ENCODE assay signal across 8 mouse cellular contexts in genomic region chr4:102588668-102589455, GRCm38 (mm10).
DNase-seq lines count a peak whose midpoint lies in the region; ATAC-seq lines count a peak whose summit lies in the region.

No protein-coding gene starts in this region.

- peaks cover 21% of the 10 kb centered on the region for H3K4me1 ChIP-seq in heart, embryonic 10.5 days
- peaks cover 3% of the 10 kb centered on the region; the same call in 1 of the 2 replicates for H3K4me1 ChIP-seq in limb, embryonic 11.5 days (ENCODE audit: control insufficient read depth, insufficient read depth, low read length)
- peaks cover 60% of the 10 kb centered on the region for H3K4me1 ChIP-seq in midbrain, embryonic 13.5 days (replicated peaks)

- 45% methylated on average over 12 of the region's 12 CpGs for WGBS in heart, embryonic 10.5 days
- WGBS in limb, embryonic 11.5 days: 50% methylated on average over 12 of the region's 12 CpGs
- 16% methylated on average over 12 of the region's 12 CpGs for WGBS in midbrain, embryonic 13.5 days

- DNase-seq in adipocyte (ENCODE audit: low spot score): peak; percentile 20
- DNase-seq in embryo, embryonic 10.5 days (ENCODE audit: low spot score): peak; percentile 65
- DNase-seq in heart, embryonic 10.5 days (ENCODE audit: low spot score): no peak
- DNase-seq in kidney, adult 18-20 months: peak; percentile 40
- DNase-seq in limb, embryonic 11.5 days (ENCODE audit: low spot score): peak; percentile 22
- DNase-seq in thymus, postnatal 0 days (ENCODE audit: low spot score): no peak
- no peak for DNase-seq in testis, postnatal 10 days (ENCODE audit: low spot score)

- no peak overlapping the region for H3K9ac ChIP-seq in limb, embryonic 11.5 days (ENCODE audit: low read length)
- H3K9ac ChIP-seq in midbrain, embryonic 13.5 days (replicated peaks): peak overlapping the region; percentile 57

- H3K9me3 ChIP-seq in heart, embryonic 10.5 days: no peaks in the 10 kb centered on the region
- H3K9me3 ChIP-seq in limb, embryonic 11.5 days (ENCODE audit: control insufficient read depth, low read length): no peaks in the 10 kb centered on the region
- H3K9me3 ChIP-seq in midbrain, embryonic 13.5 days: no peaks in the 10 kb centered on the region

- 0 out of 2 replicates have a peak overlapping the region, but pooled peaks have one; percentile 35 for H3K4me3 ChIP-seq in heart, embryonic 10.5 days
- H3K4me3 ChIP-seq in limb, embryonic 11.5 days (ENCODE audit: low read depth, low read length): no peak overlapping the region
- peak overlapping the region; percentile 40 for H3K4me3 ChIP-seq in midbrain, embryonic 13.5 days (replicated peaks)

- ATAC-seq in limb, embryonic 11.5 days (ENCODE audit: insufficient number of reproducible peaks, low FRiP score, low TSS enrichment, low read depth): no peak
- peak; percentile 84 for ATAC-seq in midbrain, embryonic 13.5 days

- H3K27ac ChIP-seq in heart, embryonic 10.5 days: no peak overlapping the region
- no peak overlapping the region for H3K27ac ChIP-seq in limb, embryonic 11.5 days (replicated peaks; ENCODE audit: low read depth, low read length)
- H3K27ac ChIP-seq in midbrain, embryonic 13.5 days: peak overlapping the region; percentile 89

- H3K36me3 ChIP-seq in heart, embryonic 10.5 days: no peaks in the 10 kb centered on the region
- H3K36me3 ChIP-seq in limb, embryonic 11.5 days (ENCODE audit: control insufficient read depth, insufficient read depth, low read length): no peaks in the 10 kb centered on the region
- H3K36me3 ChIP-seq in midbrain, embryonic 13.5 days: no peaks in the 10 kb centered on the region

- no peak overlapping the region; the same call in 1 of the 2 replicates for H3K4me2 ChIP-seq in limb, embryonic 11.5 days (ENCODE audit: low read depth, severe bottlenecking)
- H3K4me2 ChIP-seq in midbrain, embryonic 13.5 days (replicated peaks): peak overlapping the region; percentile 50

- H3K27me3 ChIP-seq in heart, embryonic 10.5 days (ENCODE audit: insufficient read depth, poor library complexity, severe bottlenecking): no peaks in the 10 kb centered on the region
- no peaks in the 10 kb centered on the region for H3K27me3 ChIP-seq in limb, embryonic 11.5 days (ENCODE audit: control insufficient read depth, insufficient read depth, low read length)
- H3K27me3 ChIP-seq in midbrain, embryonic 13.5 days: no peaks in the 10 kb centered on the region

Comparison
In these comparisons a context has a peak if more than half of its experiments do, and no peak if none do; other contexts are left out.
1. DNase-seq: peak in adipocyte (single experiment), embryo, embryonic 10.5 days (single experiment), kidney, adult 18-20 months (single experiment) and limb, embryonic 11.5 days (single experiment); none in heart, embryonic 10.5 days (single experiment), thymus, postnatal 0 days (single experiment) and testis, postnatal 10 days (single experiment).